Mouse (Mus musculus): ENCODE results near the gene Olfr992.
"Not testable (repeated sequence)": the region's sequence is repeated elsewhere in the genome, so short reads cannot be mapped to it uniquely, and the experiment has no call there.

The Olfr992 gene

DNA sequence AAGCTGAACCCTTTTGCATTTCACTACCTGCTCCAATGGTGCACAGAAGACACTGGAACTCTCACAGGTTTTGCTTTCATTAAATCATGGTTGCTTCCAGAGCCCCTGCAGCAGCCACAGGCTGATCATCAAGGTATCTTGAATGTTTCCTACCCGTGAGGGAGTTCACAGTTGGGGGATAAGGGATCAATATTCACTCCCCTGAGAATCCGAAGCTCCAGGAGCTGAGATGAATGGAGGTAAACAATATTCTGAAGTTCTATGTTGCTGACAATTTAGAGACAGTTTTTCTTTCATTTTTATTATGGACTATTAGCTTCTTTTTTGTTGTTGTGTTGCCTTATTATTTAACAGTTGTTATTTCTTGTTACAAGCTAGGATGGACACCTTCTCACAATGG is at the start of gene Olfr992:
Gene Olfr992, minus strand, starts transcription at position 101 of the 400 bp plus-strand sequence.
- no peaks in the 10 kb centered on the region for H3K27me3 ChIP-seq (ENCODE audit: control insufficient read depth, insufficient read depth, low read length, poor library complexity, severe bottlenecking)
- no peak for DNase-seq (ENCODE audit: low read depth, low spot score)
- H3K36me3 ChIP-seq (ENCODE audit: control insufficient read depth, insufficient read depth, low read length, poor library complexity, severe bottlenecking) = no peaks in the 10 kb centered on the region

DNA sequence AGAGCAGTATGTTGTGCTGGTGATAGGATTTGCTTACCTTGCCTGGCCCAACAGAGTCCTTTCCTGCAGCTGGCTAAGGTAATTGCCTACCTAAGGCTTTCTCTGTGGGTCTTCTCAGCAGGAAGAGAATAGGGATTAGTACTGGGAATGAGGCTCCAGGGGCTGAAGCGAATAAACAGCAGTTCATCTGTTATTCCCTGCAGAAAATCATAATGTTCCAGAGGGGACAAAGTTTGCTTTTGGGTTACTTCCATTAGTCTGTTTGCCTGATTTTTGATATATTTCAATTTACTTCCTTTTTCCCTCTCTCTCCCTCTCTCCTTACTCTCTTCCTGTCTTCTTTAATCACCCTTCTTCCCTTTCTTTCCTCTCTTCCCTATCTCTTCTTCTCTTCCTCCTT is 34.3 kb upstream of the Olfr992 start, which contains the start of gene Olfr995:
Gene Olfr995, minus strand, starts transcription at position 101 of the 400 bp plus-strand sequence.
- H3K36me3 ChIP-seq (ENCODE audit: control insufficient read depth, insufficient read depth, low read length, poor library complexity, severe bottlenecking) = no peaks in the 10 kb centered on the region
- no peak for DNase-seq (ENCODE audit: low read depth, low spot score)
- no peaks in the 10 kb centered on the region for H3K27me3 ChIP-seq (ENCODE audit: control insufficient read depth, insufficient read depth, low read length, poor library complexity, severe bottlenecking)

DNA sequence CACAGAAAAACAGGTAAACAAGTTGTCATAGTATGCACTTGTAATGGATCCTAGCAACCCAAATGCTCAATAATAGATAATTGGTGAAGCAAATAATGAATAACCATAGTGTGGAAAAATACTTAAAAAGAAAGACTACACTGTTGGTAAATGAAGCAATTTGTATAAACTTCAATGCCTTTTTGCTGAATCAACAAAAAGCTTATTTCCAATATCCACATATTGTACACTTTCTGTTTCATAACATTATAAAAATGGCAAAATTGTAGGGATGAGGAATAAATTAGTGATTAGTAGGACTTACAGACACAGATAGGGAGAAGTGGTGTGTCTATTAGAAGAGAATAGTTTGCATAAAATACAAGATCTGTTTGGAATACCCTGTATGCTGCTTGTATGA is 33.3 kb upstream of the Olfr992 start:
- DNase-seq (ENCODE audit: low read depth, low spot score) = no peak
- Histone ChIP-seq H3K36me3 (ENCODE audit: control insufficient read depth, insufficient read depth, low read length, poor library complexity, severe bottlenecking) (no peaks in the 10 kb centered on the region), H3K27me3 (ENCODE audit: control insufficient read depth, insufficient read depth, low read length, poor library complexity, severe bottlenecking) (no peaks in the 10 kb centered on the region)

DNA sequence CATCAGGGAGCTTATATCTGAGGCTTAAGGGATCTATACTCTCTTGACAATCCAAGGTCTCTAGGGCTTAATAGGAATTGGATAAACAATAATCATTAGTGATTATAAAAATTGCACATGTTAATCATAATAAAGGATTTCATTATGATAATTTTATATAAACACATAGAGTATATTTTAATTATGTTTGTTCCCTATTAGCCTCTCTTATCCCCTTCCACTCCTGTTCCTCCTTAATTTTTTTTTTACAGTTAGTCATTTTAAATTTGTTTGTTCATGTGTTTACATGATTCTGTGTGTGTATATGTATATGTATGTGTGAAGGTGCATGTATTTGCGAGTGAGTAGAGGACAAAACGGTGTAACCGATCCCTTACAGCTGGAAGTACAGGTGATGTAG is 27.1 kb upstream of the Olfr992 start, which contains the start of gene Olfr994:
Gene Olfr994, minus strand, starts transcription at position 101 of the 400 bp plus-strand sequence.
- H3K36me3 ChIP-seq (ENCODE audit: control insufficient read depth, insufficient read depth, low read length, poor library complexity, severe bottlenecking) = no peaks in the 10 kb centered on the region
- DNase-seq (ENCODE audit: low read depth, low spot score) = no peak
- H3K27me3 ChIP-seq (ENCODE audit: control insufficient read depth, insufficient read depth, low read length, poor library complexity, severe bottlenecking) = no peaks in the 10 kb centered on the region

DNA sequence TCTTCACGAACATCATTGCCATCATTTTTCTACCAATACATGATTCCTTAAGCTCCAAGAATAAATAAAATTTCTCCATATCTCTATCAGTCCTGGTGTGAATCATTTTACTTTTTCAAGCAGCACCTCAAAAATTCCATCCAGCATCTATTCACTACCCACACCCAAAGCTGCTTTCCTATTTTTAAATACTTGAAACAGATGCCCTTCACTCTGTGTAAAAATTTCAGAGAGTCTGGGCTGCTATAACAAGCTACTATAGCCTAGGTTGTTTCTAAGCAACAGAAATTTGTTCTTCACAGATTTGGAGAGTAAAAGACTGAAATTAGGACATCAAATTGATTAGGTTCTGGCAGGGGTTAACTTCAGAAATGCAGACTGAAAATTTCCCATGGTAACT is 16.6 kb upstream of the Olfr992 start:
- H3K27me3 ChIP-seq (ENCODE audit: control insufficient read depth, insufficient read depth, low read length, poor library complexity, severe bottlenecking) = no peaks in the 10 kb centered on the region
- no peaks in the 10 kb centered on the region for H3K36me3 ChIP-seq (ENCODE audit: control insufficient read depth, insufficient read depth, low read length, poor library complexity, severe bottlenecking)
- no peak for DNase-seq (ENCODE audit: low read depth, low spot score)

DNA sequence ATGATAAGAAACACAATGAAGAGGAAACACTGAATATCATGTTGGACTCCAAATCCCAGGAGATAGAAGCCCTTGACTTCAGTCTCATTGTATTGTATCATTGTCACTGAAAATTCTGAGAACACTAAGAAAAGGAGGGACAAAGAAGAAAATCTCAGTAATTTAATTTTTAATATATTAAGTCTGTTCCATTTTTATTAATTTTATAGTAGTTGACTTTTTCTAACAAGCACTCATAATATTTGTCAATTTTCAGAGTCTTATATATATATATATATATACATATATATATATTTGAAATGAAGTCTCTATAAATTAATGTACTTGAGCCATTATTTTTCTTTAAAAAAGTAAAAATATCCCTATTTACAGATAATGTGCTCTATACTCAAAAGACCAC is 5.5 kb upstream of the Olfr992 start, which contains the start of gene Olfr993:
Gene Olfr993, minus strand, starts transcription at position 101 of the 400 bp plus-strand sequence.
- DNase-seq (ENCODE audit: low read depth, low spot score) = no peak
- H3K36me3 ChIP-seq (ENCODE audit: control insufficient read depth, insufficient read depth, low read length, poor library complexity, severe bottlenecking) = no peaks in the 10 kb centered on the region
- H3K27me3 ChIP-seq (ENCODE audit: control insufficient read depth, insufficient read depth, low read length, poor library complexity, severe bottlenecking) = no peaks in the 10 kb centered on the region

DNA sequence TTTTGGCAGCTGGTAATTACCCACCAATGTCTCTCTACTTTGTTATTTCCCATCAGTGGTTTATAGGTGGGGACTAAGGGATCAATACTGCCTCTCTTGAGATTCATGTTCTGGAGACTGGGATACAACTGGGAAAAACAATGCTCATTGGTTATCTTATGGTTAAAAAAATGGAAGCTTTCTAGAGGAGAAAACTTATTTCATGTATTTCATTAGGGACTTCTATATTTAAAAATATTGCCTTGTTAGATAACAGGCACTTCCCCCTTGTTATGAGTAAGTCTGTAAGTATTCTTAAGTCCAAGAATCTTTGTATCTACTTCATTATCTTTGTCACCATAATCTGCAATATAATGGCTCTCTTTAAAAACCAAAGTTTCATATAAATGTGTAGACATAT is 46.1 kb downstream of the Olfr992 start, which contains the start of gene Olfr988:
Gene Olfr988, minus strand, starts transcription at position 101 of the 400 bp plus-strand sequence.
- DNase-seq (ENCODE audit: low read depth, low spot score); H3K27me3 ChIP-seq (ENCODE audit: control insufficient read depth, insufficient read depth, low read length, poor library complexity, severe bottlenecking); H3K36me3 ChIP-seq (ENCODE audit: control insufficient read depth, insufficient read depth, low read length, poor library complexity, severe bottlenecking): not testable (repeated sequence)

Data from splenic B cell, adult 2 months (primary cell).